Comparison of ENCODE assay signal across 34 mouse cellular contexts in the genomic region with DNA sequence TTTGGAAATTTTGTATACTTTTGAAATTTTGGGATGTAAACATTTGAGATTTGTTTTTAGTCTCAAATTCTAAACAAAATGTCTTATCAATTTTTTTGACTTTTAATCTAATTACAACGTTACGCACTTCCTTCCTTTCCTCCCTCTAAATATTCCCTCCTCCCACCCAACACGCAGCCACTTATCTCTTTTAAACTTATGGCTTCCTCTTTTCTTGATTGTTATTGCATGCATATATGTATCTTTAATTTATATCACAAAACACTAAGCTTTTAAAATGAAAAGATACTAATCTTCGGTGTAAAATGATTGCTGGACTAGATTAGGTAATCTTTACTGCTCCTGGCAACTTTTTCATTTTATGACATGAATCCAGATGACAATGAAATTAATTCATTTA.
"Had no signal": no experiment of that assay in that cellular context is flagged by ENCODE, and none has a peak within 500 bp of the region (broad histone marks: within the 10 kb centered on the region; RNA-seq: fewer than 3 reads in every experiment).

No protein-coding gene starts in this region.

- ATAC-seq: hindbrain, embryonic 16.5 days; hindbrain, postnatal 0 days; inflammation-experienced regulatory T-cells, adult 6 months; intestine, embryonic 15.5 days; intestine, embryonic 16.5 days; intestine, postnatal 0 days had no signal

- H3K36me3 ChIP-seq: heart, embryonic 12.5 days; heart, embryonic 13.5 days; heart, embryonic 15.5 days; hindbrain, embryonic 10.5 days; hindbrain, embryonic 12.5 days; hindbrain, embryonic 13.5 days; hindbrain, embryonic 15.5 days; intestine, embryonic 15.5 days; kidney, embryonic 15.5 days had no signal

- H3K9ac ChIP-seq: heart, embryonic 12.5 days; heart, embryonic 13.5 days; heart, embryonic 15.5 days; hindbrain, embryonic 12.5 days; hindbrain, embryonic 13.5 days; hindbrain, embryonic 14.5 days; hindbrain, embryonic 15.5 days; intestine, embryonic 15.5 days; kidney, embryonic 15.5 days had no signal

- DNase-seq: heart, postnatal 10 days; heart, postnatal 14 days; heart, postnatal 36 days; heart, postnatal 4 days; kidney, adult 11 months; kidney, adult 18-20 months; kidney, adult 2 months; kidney, adult 8-10 months; kidney, adult 9 months; kidney, postnatal 10 days; kidney, postnatal 14 days; kidney, postnatal 25 days; kidney, postnatal 36 days; kidney, postnatal 4 days; layer of hippocampus, adult 9-11 months; layer of hippocampus, postnatal 36 days had no signal

- H3K27me3 ChIP-seq: heart, embryonic 12.5 days; heart, embryonic 13.5 days; heart, embryonic 15.5 days; hindbrain, embryonic 12.5 days; hindbrain, embryonic 13.5 days; hindbrain, embryonic 15.5 days; intestine, embryonic 15.5 days; kidney, embryonic 15.5 days had no signal

- H3K4me1 ChIP-seq: heart, embryonic 12.5 days; heart, embryonic 13.5 days; heart, embryonic 15.5 days; hindbrain, embryonic 10.5 days; hindbrain, embryonic 12.5 days; hindbrain, embryonic 13.5 days; hindbrain, embryonic 15.5 days; intestine, embryonic 15.5 days; kidney, embryonic 15.5 days had no signal

- H3K4me3 ChIP-seq: heart, embryonic 12.5 days; heart, embryonic 13.5 days; heart, embryonic 15.5 days; hindbrain, embryonic 10.5 days; hindbrain, embryonic 12.5 days; hindbrain, embryonic 13.5 days; hindbrain, embryonic 15.5 days; intestine, embryonic 15.5 days; kidney, embryonic 15.5 days; layer of hippocampus, adult 2 months; left cerebral cortex, adult 2 months had no signal

- H3K27ac ChIP-seq: heart, embryonic 13.5 days; heart, embryonic 15.5 days; hindbrain, embryonic 10.5 days; hindbrain, embryonic 12.5 days; hindbrain, embryonic 13.5 days; hindbrain, embryonic 14.5 days; hindbrain, embryonic 15.5 days; hindbrain, postnatal 0 days; intestine, embryonic 15.5 days; kidney, embryonic 15.5 days; kidney, postnatal 0 days; layer of hippocampus, adult 2 months; left cerebral cortex, adult 2 months had no signal

- H3K9me3 ChIP-seq: heart, embryonic 12.5 days; heart, embryonic 13.5 days; heart, embryonic 15.5 days; hindbrain, embryonic 10.5 days; hindbrain, embryonic 12.5 days; hindbrain, embryonic 13.5 days; hindbrain, embryonic 15.5 days; intestine, embryonic 15.5 days; kidney, embryonic 15.5 days had no signal
